Mouse (Mus musculus) heart, embryonic 16.5 days (tissue): Measurements from ENCODE around the gene Hist1h2ai. TPM values are rescaled to one million over a fixed set of nuclear protein-coding genes. Genes with fewer than 3 reads are reported as not detected.
A peak's percentile ranks its signal among the peaks of the same experiment; 100 is the strongest.
"Not testable (repeated sequence)": the region's sequence is repeated elsewhere in the genome, so short reads cannot be mapped to it uniquely, and the experiment has no call there.

Experiments used
- ATAC-seq: fragments of 200-750 bp; cut with Nextera tagmentation; replicated peaks from 2 replicates; pipeline ENCODE4 v1.8.0; 2017; ENCODE audit warnings: moderate number of reproducible peaks; ENCODE audit not compliant: insufficient read depth, low FRiP score; ENCODE audit errors: extremely low read depth
- H3K27ac ChIP-seq: fragments of 300-500 bp; sonication (generic); 2 replicates; pipeline ENCODE4 v1.5.1; 2014; ENCODE audit warnings: mild to moderate bottlenecking, low read length, control low read depth, moderate library complexity
- H3K27me3 ChIP-seq: fragments of 300-500 bp; sonication (generic); 2 replicates; pipeline ENCODE4 v1.6.1; 2014; ENCODE audit warnings: low read length, mixed read lengths; ENCODE audit not compliant: control insufficient read depth, insufficient read depth
- H3K36me3 ChIP-seq: fragments of 300-500 bp; sonication (generic); 2 replicates; pipeline ENCODE4 v1.6.1; 2014; ENCODE audit not compliant: control insufficient read depth, insufficient read depth
- H3K4me1 ChIP-seq: fragments of 300-500 bp; sonication (generic); 2 replicates; pipeline ENCODE4 v1.6.1; 2014; ENCODE audit warnings: low read length, mixed read lengths; ENCODE audit not compliant: control insufficient read depth, insufficient read depth
- H3K4me2 ChIP-seq: fragments of 300-500 bp; sonication (generic); 2 replicates; pipeline ENCODE4 v1.6.1; 2014; ENCODE audit warnings: low read depth, mild to moderate bottlenecking, control low read depth, low read length
- H3K4me3 ChIP-seq: fragments of 300-500 bp; sonication (generic); 2 replicates; pipeline ENCODE4 v1.5.1; 2014; ENCODE audit warnings: mild to moderate bottlenecking, control low read depth, low read length
- H3K9ac ChIP-seq: fragments of 300-500 bp; sonication (generic); 2 replicates; pipeline ENCODE4 v1.6.1; 2014; ENCODE audit warnings: low read length, control low read depth
- H3K9me3 ChIP-seq: fragments of 300-500 bp; sonication (generic); replicated peaks from 2 replicates; pipeline ENCODE4 v1.6.1; 2016; ENCODE audit warnings: low read length; ENCODE audit not compliant: control insufficient read depth
- WGBS: fragments of 180-500 bp; shearing (Covaris S2); extraction: QIAGEN DNeasy Blood & Tissue Kit; methylation state at CpG from one replicate; pipeline ENCODE4 v1.1.7; 2014; 5-methylcytosine and 5-hydroxymethylcytosine counted together
- polyA plus RNA-seq: library from polyadenylated mRNA; unstranded; fragments of >200 nt; fragmentation: Nextera tagmentation; extraction: Ambion mirVana; gene quantifications from 2 replicates; pipeline ENCODE4 v1.2.1, GENCODE M21; 2015

Hist1h2ai gene
- polyA plus RNA-seq, 1 experiment from 2014 or later = 4.3 TPM

- H3K27ac ChIP-seq = peak overlapping the region; percentile 76; the same call in 1 of the 2 replicates
- peaks cover 14% of the 10 kb centered on the region for H3K4me1 ChIP-seq
- H3K27me3 ChIP-seq = no peaks in the 10 kb centered on the region
- 41% methylated on average over 5 of the region's 5 CpGs for whole genome bisulfite sequencing
- no peaks in the 10 kb centered on the region for H3K36me3 ChIP-seq
- H3K9me3 ChIP-seq = no peaks in the 10 kb centered on the region
- ATAC-seq = no peak
- H3K4me3 ChIP-seq = no peak overlapping the region
- no peak overlapping the region for H3K9ac ChIP-seq
- H3K4me2 ChIP-seq = peak overlapping the region; percentile 65; the same call in 1 of the 2 replicates
Observed at GRCm38 (mm10) chr13:21722993-21723836, 7.0 kb downstream of the Hist1h2ai start.

DNA sequence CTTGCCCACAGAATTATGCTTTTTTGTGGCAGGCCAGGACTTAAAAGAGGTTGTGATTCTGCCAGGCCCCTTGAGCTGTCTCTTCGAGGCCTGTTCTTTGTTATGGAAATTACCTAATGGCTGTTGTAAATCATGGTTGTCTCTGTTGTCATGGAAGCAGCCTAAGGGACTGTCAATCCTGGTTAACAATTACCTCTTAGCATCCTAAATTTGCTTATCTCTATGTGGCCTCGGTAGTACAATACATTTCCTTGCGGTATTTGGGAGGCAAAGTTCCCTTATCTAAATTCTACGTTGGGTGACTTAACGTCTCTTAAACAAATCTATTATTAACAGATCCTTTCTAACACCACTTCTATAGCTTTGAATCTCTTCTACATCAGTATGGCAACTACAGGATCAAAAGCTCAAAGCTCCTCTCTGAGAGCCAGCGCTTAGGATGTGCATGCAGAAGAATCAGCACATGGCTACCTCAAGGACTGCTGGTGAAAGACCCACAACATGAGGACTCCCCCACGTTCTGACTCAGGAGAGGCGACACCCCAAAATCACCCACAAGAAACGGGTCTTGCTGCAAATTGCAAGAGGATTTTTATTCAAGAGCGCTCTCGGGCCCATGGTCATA, 11.8 kb downstream of the Hist1h2ai start:
- 43% methylated on average over 9 of the region's 11 CpGs for WGBS
- Histone ChIP-seq H3K9me3 (no peaks in the 10 kb centered on the region), H3K27me3 (no peaks in the 10 kb centered on the region), H3K27ac (no peak overlapping the region), H3K36me3 (no peaks in the 10 kb centered on the region), H3K9ac (no peak overlapping the region), H3K4me2 (no peak overlapping the region), H3K4me3 (no peak overlapping the region), H3K4me1 (no peaks in the 10 kb centered on the region)
- no peak for ATAC-seq

DNA sequence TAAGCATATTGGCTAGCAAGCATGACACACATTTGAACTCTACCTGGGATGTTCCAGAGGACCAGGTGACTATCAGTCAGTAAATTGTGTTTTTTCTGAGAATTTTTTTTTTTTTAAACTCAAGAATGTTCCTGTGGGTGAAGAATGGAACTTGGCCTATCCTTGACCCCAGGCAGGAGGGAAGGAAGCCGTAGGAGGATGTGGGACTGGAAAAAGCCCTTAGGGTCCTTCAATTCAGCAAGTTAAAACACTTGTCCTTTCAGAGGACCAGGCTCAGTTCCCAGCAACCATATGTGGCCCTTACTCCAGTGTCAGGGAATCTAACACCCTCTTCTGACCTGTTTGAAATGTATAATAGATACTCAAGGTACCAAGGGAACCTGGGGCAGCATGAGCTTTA, 13.3 kb downstream of the Hist1h2ai start:
- no peak overlapping the region for H3K4me3 ChIP-seq
- H3K27ac ChIP-seq = no peak overlapping the region
- H3K9ac ChIP-seq = no peak overlapping the region
- no peak for ATAC-seq
- 56% methylated on average over 1 of the region's 1 CpGs for WGBS
- no peaks in the 10 kb centered on the region for H3K9me3 ChIP-seq
- peaks cover 2% of the 10 kb centered on the region; the same call in 1 of the 2 replicates for H3K4me1 ChIP-seq
- H3K36me3 ChIP-seq = no peaks in the 10 kb centered on the region
- no peaks in the 10 kb centered on the region for H3K27me3 ChIP-seq
- no peak overlapping the region for H3K4me2 ChIP-seq

DNA sequence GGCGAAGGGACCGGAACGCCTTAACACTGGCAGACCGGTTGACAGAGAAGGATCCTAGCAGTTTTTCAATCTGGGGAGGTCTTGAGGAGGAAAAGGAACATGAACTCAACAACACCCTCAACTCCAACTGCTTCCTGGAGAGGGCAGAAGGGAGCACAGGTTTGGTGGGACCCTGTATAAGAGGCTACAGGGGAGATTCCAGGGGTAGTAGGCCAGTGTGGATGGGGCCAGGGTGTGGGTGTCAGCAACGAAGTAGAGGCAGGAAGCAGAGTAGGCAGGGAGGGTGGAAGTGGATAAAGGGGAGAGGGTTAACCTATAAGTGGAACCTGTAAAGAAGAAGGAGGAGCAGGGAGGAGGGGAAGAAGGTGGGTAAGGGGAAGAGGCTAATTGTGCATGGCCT, 17.2 kb downstream of the Hist1h2ai start:
- 75% methylated on average over 5 of the region's 5 CpGs for WGBS
- 0 out of 2 replicates have a peak, but pooled peaks have one; percentile 0 for ATAC-seq
- Histone ChIP-seq H3K4me3 (no peak overlapping the region), H3K4me1 (peaks cover 6% of the 10 kb centered on the region), H3K27ac (no peak overlapping the region), H3K9ac (no peak overlapping the region), H3K27me3 (no peaks in the 10 kb centered on the region), H3K9me3 (no peaks in the 10 kb centered on the region), H3K4me2 (no peak overlapping the region), H3K36me3 (no peaks in the 10 kb centered on the region)

DNA sequence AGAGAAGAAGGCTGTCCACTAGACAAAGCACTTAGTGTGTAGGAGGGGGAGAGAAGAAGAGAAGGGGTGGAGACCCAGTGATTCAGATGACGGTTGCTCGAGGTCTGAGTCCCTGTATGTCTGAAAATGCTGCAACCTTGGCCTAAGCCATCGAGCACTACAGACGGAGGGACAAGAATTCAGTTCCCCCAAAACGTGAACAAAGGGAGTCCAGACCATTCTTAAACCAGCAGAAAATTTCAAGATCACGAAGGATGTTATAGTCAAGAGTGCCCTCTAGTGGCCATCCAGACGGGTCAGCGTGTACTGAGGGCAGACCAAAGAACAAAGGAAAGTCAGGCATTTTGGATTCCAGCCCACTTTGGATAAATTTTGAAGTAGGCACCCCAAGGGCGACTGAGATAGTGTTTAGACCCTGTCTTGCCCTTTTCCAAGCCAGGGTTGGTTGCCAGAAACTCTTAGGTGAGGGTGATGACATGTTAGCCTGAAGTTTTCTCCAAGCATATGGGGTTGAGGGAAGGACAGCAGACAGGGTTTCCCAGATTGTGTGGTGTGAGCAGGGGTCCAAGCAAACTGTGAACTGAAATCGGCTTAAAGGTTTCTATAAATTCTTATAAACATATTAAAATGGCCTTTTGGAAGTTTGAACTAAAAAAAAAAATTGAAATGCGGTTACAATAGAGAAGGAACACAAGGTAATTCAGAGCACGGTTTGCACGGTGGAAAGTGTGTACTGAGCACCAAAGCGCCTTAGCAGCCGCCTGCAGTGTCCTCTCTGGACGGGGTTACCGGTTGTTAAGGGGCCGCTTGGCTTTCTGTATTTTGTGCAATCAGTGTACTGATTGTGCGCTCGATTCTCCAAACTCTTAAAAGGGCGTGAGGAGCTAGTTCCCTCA, 18.0 kb downstream of the Hist1h2ai start:
- peak overlapping the region; percentile 63 for H3K4me3 ChIP-seq
- H3K27ac ChIP-seq = peak overlapping the region; percentile 93
- H3K36me3 ChIP-seq = no peaks in the 10 kb centered on the region
- WGBS = 1% methylated on average over 21 of the region's 21 CpGs
- H3K9ac ChIP-seq = peak overlapping the region; percentile 83
- ATAC-seq = peak; percentile 77
- H3K4me1 ChIP-seq = peaks cover 6% of the 10 kb centered on the region
- H3K4me2 ChIP-seq = peak overlapping the region; percentile 79
- no peaks in the 10 kb centered on the region for H3K9me3 ChIP-seq
- H3K27me3 ChIP-seq = no peaks in the 10 kb centered on the region

DNA sequence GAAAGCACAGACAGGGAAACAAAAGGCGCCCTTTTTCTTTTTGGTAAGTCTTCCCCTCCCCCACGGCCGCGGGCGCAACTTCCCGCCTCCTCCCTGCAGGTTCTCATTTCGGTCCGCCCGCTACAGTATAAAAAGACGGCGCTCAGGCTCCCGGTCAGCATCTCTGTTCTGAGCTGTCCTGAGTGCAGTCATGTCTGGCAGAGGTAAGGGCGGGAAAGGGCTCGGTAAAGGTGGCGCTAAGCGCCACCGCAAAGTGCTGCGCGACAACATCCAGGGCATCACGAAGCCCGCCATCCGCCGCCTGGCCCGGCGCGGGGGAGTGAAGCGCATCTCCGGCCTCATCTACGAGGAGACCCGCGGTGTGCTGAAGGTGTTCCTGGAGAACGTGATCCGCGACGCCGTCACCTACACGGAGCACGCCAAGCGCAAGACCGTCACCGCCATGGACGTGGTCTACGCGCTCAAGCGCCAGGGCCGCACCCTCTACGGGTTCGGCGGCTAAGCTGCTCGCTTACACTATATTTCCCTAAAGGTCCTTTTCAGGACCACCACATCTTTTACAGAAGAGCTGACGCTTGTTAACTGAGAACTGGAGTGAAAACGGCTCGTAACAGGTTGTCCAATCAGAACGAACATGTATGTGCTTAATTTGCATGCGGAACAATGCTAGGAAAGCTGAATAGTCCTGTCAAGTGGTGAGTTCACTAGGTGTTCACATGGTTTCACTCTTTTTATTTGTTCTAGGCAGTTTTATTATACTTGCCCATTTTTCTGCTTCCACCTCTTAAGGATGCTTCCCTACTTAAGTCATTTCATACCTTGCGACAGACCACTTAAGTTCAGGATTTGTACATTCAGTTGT, 18.9 kb downstream of the Hist1h2ai start, which contains the start of gene Hist1h4j:
Hist1h4j (plus strand) TSS at position 159 of the 862 bp plus-strand sequence.
- WGBS = under 1% methylated on average over 43 of the region's 56 CpGs
- peak within 1 kb of the TSS; percentile 83 for H3K9ac ChIP-seq
- peak within 1 kb of the TSS; percentile 79 for H3K4me2 ChIP-seq
- not testable (repeated sequence) for H3K27me3 ChIP-seq, H3K9me3 ChIP-seq, H3K4me1 ChIP-seq, H3K36me3 ChIP-seq
- H3K27ac ChIP-seq = peak within 1 kb of the TSS; percentile 93
- peak; percentile 92 for ATAC-seq
- peak within 1 kb of the TSS; percentile 63 for H3K4me3 ChIP-seq

- H3K27ac ChIP-seq = no peak overlapping the region
- H3K27me3 ChIP-seq = no peaks in the 10 kb centered on the region
- no peak overlapping the region for H3K9ac ChIP-seq
- H3K4me3 ChIP-seq = no peak overlapping the region
- no peaks in the 10 kb centered on the region for H3K9me3 ChIP-seq
- H3K4me1 ChIP-seq = peaks cover 5% of the 10 kb centered on the region; the same call in 1 of the 2 replicates
- no peak for ATAC-seq
- no peaks in the 10 kb centered on the region for H3K36me3 ChIP-seq
- WGBS = 79% methylated on average over 1 of the region's 1 CpGs
- no peak overlapping the region for H3K4me2 ChIP-seq
Observed at GRCm38 (mm10) chr13:21745006-21745405, 28.8 kb downstream of the Hist1h2ai start.
